Mouse (Mus musculus) heart, adult 2 months (tissue): ENCODE measurements around the gene Defb28.

ENCODE experiments used
- EP300 ChIP-seq: fragments of 200-500 bp; IDR thresholded peaks from 2 replicates; pipeline ENCODE4 v1.6.1; 2011; ENCODE audit warnings: low read depth, low read length, control low read depth; ENCODE audit not compliant: insufficient read depth
- POLR2A ChIP-seq: fragments of 200-500 bp; IDR thresholded peaks from 2 replicates; pipeline ENCODE4 v1.6.1; 2011; ENCODE audit warnings: mild to moderate bottlenecking, low read depth, low read length, control low read depth; ENCODE audit not compliant: insufficient read depth

DNA sequence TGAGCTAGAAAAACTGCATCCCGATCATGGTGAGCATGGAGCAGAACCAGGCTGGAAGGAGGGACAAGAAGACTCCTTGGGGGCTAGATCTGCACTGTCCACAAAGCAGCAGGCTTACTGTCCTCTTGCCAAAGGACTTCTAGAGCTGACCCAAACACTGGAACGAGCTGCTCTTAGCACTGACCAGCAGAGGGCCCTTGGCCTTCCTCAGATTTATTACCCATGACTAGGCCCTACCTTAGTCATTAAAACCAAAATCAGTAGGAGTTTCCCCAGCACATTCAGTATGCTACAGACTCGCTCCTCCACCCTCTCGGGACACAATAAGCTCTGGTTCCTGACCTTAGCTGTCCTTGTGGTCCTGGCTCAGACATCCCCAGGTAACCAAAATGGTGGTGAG is at the start of gene Defb28:
- no peak for TF ChIP-seq EP300
- no peak for TF ChIP-seq POLR2A
